Mouse (Mus musculus): ENCODE measurements at regions not wholly inside any gene's neighbourhood (a gene's known extent, or its start where the extent isn't known, plus 50 kb on each side); places are given as distances from the start of the nearest gene placed in this dataset.

- no peak for DNase-seq (ENCODE audit: low spot score)
Measured at GRCm38 (mm10) chr10:29921658-29922057, 278.7 kb downstream of the Cenpw start.

- DNase-seq (ENCODE audit: low spot score) = no peak
Measured at GRCm38 (mm10) chr10:29897780-29898363, 302.5 kb downstream of the Cenpw start.

- no peak for DNase-seq (ENCODE audit: low spot score)
Measured at GRCm38 (mm10) chr10:29864566-29864965, 328.9 kb upstream of the Rspo3 start.

GRCm38 (mm10) chr10:29855749-29856313, 320.2 kb upstream of the Rspo3 start:
- no peak for DNase-seq (ENCODE audit: low spot score)

GRCm38 (mm10) chr10:29852516-29852915, 316.8 kb upstream of the Rspo3 start:
- no peak for DNase-seq (ENCODE audit: low spot score)

GRCm38 (mm10) chr10:29824939-29825658, 289.4 kb upstream of the Rspo3 start:
- no peak for DNase-seq (ENCODE audit: low spot score)

- DNase-seq (ENCODE audit: low spot score) = no peak
Measured at GRCm38 (mm10) chr10:29824413-29824812, 288.7 kb upstream of the Rspo3 start.

GRCm38 (mm10) chr10:29823177-29823576, 287.5 kb upstream of the Rspo3 start:
- DNase-seq (ENCODE audit: low spot score) = no peak

- DNase-seq (ENCODE audit: low spot score) = peak; percentile 38
Measured at GRCm38 (mm10) chr10:29803915-29804545, 268.4 kb upstream of the Rspo3 start.

- no peak for DNase-seq (ENCODE audit: low spot score)
Measured at GRCm38 (mm10) chr10:29802637-29803036, 267.0 kb upstream of the Rspo3 start.

GRCm38 (mm10) chr10:29794663-29795062, 259.0 kb upstream of the Rspo3 start:
- no peak for DNase-seq (ENCODE audit: low spot score)

GRCm38 (mm10) chr10:29786220-29786810, 250.6 kb upstream of the Rspo3 start:
- DNase-seq (ENCODE audit: low spot score) = no peak

GRCm38 (mm10) chr10:29736677-29737076, 201.0 kb upstream of the Rspo3 start:
- no peak for DNase-seq (ENCODE audit: low spot score)

GRCm38 (mm10) chr10:29725319-29725718, 189.7 kb upstream of the Rspo3 start:
- no peak for DNase-seq (ENCODE audit: low spot score)

- DNase-seq (ENCODE audit: low spot score) = no peak
Measured at GRCm38 (mm10) chr10:29710967-29711366, 175.3 kb upstream of the Rspo3 start.

- no peak for DNase-seq (ENCODE audit: low spot score)
Measured at GRCm38 (mm10) chr10:29708653-29709052, 173.0 kb upstream of the Rspo3 start.

- DNase-seq (ENCODE audit: low spot score) = no peak
Measured at GRCm38 (mm10) chr10:29693009-29693935, 157.6 kb upstream of the Rspo3 start.

- no peak for DNase-seq (ENCODE audit: low spot score)
Measured at GRCm38 (mm10) chr10:29689529-29689928, 153.9 kb upstream of the Rspo3 start.

GRCm38 (mm10) chr10:29686982-29687381, 151.3 kb upstream of the Rspo3 start:
- DNase-seq (ENCODE audit: low spot score) = no peak

- DNase-seq (ENCODE audit: low spot score) = no peak
Measured at GRCm38 (mm10) chr10:29674377-29674776, 138.7 kb upstream of the Rspo3 start.

GRCm38 (mm10) chr10:29661752-29662151, 126.1 kb upstream of the Rspo3 start:
- DNase-seq (ENCODE audit: low spot score) = no peak

- DNase-seq (ENCODE audit: low spot score) = no peak
Measured at GRCm38 (mm10) chr10:29640249-29640648, 104.6 kb upstream of the Rspo3 start.
